Mouse (Mus musculus): ENCODE data around the gene Odf3l2.

Gene Odf3l2

GRCm38 (mm10) chr10:79625398-79625797 is 20.1 kb downstream of the Odf3l2 start:
- DNase-seq: peak; percentile 70 to 78

- DNase-seq: peak; percentile 71 to 77
Observed at GRCm38 (mm10) chr10:79623950-79624349, 21.6 kb downstream of the Odf3l2 start.

DNA sequence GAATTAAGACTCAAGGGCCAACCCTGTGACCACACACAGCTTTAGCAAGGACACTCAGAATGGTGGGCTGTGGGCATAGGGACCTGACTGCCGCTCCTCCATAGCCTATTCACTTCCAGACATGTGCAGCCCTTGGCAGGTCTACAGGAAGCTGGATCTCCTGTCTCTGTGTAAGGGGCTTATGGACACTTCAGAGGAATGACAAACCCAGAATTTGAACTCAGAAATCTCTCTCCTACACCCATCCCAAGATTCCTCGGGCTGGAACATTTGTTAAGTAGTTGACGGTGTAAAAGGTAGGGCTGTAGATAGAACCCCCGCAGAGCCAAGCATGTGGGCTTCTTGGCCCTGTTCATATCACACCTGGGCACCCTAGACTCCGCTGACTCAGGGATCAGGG is 29.2 kb downstream of the Odf3l2 start:
- DNase-seq: peak; percentile 58 to 62

- peak; percentile 92 to 97 for DNase-seq
Observed at GRCm38 (mm10) chr10:79615860-79616259, 29.7 kb downstream of the Odf3l2 start.

DNA sequence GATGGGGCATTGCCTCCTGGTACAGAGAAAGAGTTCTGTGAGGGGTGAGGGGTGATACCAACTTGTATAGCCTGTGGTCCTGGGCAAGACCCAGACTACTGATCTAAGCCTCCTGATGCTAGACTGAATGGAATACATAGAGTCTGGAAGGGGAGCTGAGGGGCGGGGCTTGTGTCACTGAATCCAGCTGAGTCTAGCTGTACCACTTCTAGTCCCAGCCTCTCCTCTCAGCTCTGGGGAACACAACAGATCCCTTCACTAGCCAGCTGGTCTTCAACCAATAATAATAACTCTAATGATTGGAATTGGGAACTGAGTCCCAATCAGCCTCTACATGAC is 31.3 kb downstream of the Odf3l2 start:
- no peak for DNase-seq

DNA sequence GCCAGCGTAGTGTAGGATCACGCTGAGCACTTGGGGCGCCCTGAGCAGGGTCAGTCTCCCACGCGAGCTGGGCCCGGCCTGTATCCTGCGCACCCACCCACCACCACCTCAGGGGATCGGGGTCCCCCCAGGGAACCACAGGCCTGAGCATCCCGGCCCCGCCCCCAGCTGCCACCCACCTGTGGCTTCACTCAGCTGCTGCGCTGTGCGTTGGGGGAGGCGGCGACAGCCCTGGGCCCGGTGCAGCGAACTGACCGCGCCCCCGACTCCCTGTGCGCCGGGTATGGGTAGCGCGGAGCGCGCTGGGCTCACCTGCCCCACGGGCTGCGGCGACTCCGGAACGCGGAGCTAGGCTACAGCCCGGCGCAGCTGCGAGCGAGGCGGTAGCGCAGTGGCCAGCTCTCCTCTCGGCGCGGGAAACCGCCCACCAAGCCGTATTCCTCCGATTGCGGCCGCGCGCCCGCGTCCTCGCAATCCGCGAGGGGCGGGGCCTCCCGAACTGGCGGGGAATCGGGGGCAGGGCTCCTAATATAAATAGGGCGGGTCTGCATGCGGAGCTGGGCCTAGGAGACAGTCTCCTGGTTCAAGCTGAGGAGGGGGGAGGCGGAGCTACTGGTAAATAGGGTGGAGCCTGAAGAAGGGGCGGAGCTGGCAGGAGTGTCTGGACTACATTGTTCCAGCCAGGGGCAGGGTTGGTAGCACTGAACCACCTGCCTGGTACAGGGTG is 31.8 kb downstream of the Odf3l2 start, which contains the start of gene C2cd4c:
TSS of gene C2cd4c (minus strand) at position 448 of the 727 bp plus-strand sequence.
- DNase-seq: peak; percentile 86 to 89

DNA sequence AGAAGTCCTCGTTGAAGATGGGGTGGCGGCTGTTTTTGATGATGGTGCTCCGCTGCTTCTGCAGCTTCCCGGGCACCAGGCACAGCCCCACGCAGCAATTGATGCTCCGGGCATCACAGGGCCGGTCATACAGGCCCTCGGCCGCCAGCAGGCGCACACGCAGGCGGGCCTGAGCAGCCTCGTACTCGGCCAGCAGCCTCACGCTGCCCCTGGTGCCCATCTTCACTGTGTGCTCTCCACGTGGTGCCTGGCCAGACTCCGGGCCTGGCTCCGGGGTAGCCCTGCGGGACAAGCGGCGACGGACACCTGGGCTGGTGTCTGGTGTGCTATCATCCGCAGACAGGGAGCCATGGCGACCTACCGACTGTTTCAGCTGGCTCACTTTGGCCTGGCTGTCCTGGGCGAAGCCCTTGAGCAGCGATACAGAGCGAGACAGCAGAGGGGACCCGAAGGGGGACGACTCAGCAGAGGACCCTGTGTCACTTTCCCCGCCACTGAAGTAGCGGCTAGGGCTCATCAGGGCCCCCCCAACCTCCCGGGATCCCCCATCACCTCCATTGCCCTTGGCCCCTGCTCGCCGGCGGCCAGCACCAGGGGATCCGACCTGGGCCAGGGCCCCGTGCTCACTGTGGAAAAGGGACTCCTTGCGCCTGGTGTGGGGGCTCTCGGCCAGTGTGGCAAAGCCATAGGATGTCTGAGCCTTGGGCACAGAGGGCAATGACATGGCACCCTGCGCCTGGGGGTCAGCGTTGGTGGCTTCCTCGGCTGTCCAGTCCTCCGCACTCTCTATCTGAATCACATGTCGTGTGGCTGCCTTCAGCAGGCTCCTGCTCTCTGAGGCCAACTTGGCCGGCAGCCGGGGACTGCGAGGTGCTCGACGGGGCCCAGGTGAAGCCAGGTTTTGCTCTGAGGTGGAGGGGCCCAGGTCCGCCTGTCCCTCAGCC is 33.1 kb downstream of the Odf3l2 start:
- DNase-seq: peak; percentile 72 to 73

DNA sequence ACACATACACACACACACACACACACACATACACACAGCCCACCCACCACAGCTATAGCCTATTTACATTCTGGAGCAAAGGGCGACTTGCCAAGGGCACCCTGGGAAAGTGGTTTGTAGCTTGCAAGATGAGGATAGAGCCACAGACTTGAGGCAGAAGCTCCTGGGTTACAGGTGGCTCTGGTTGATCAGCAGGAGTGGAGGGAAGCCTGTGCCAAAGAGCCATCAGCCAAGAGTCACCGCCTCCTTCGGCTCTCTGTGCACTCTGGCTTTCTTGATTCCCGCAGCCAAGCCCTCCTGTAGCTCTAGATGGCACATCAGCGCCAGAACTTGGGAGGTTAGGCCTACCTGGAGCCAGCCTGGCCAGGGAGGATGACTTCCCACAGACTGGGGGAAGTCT is 34.2 kb downstream of the Odf3l2 start:
- DNase-seq: peak; percentile 67 to 71

- DNase-seq: peak in 1 of 2 experiments; percentile 6
Observed at GRCm38 (mm10) chr10:79609276-79609675, 36.3 kb downstream of the Odf3l2 start.

GRCm38 (mm10) chr10:79607892-79608291 is 37.6 kb downstream of the Odf3l2 start:
- DNase-seq: peak; percentile 21

DNA sequence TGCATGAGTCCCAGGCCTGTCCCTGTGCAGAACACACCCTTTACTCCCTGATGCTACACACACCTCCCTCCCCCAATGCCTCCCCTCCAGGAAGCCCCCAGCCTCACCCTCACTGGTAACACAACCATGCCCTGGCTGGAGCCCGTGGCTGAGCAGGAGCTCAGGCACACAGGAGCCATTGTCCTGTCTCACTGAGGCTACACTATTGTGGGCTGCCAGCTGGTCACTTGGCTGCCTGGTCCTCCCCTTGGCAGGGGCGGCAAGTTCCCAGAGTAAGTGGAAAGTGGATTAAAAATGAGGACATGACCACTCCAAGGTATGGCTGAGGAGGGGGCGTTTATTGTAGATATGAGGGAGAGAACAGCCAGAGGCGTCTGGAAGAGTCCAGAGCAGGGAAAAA is 39.0 kb downstream of the Odf3l2 start:
- DNase-seq: peak; percentile 76 to 86

DNA sequence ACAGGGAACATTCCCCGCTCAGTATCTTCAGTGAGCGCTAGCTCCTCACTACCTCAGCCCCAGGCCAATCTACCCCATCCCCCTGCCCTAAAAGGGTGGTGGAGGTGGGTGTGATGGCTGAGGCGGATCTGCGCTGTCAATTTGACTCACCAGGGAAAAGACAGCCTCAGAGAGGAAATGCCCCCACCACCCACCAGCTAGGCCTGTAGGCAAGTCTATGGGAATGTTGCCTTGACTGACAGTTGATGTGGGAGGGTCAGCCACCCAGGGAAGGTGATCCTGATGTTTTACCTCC is 47.7 kb downstream of the Odf3l2 start:
- no peak for DNase-seq

- DNase-seq: peak in 1 of 2 experiments; percentile 56
Observed at GRCm38 (mm10) chr10:79597051-79597935, 48.2 kb downstream of the Odf3l2 start.

DNA sequence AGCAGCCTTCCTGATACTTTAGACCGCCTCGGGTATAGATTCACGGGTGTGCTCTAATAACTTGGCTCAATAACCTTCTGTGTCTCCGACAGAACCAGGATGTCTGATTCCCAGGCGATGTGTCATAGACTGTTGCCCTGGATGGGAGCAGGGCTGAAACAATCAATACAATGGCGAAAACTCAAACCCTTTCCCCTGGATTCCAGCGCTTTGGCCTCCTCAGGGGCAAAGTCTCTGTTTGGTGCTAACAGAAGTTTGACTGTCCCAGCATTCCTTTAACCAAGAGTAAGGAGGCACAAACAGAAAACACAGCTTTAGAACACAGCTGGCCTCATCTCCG is 50.0 kb downstream of the Odf3l2 start:
- DNase-seq: no peak

DNA sequence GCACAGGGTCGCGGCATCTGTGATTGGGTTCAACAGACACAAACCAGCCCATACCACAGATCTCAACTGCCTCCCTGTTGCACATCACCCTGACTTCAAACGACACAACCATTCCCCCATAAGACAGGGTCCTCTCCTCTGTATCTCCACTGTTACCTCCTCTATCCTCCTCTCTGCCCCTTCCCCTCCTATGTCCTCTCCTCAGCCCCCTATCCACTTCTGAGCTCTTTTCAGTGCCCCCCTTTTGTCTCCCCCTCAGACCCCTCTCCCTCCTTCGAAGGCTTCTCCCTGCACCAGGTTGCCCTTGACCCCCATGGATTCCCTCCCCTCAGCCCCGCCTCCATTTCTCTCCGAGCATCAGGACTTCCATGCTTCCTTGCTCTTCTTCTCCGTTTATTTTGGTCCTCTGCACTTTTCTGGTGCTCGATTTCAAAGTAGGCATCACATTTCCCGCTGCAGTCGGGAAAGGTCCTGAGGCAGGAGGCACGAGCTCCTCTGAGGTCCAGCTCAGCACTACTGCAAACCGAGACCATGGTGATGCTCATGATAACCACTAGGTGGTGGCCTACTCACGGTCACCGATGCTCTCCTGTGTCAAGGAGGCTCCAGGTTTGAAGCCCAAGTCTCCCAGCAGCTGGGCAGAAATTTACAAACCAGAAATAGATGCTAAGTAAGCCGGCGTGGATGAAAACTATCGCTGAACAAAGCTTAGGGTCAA is 50.5 kb downstream of the Odf3l2 start:
- peak; percentile 83 to 87 for DNase-seq

- no peak for DNase-seq
Observed at GRCm38 (mm10) chr10:79594111-79594510, 51.4 kb downstream of the Odf3l2 start.

DNA sequence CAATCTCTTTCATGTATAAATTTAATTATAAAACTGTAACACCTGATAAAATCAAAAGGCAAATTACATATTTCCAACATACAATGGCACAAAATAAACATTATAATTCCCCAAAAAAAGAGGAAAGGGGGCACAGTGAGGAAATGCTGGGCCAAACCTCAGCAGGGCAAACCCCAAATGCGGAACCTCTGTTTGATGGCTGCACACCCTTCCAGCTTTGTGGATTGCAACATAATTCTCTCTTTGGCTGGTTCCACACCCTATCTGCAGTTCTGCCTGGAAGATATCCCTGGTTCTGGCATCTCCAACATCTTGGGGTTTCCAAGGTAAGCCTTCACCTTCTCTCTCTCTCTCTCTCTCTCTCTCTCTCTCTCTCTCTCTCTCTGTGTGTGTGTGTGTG is 54.8 kb downstream of the Odf3l2 start:
- DNase-seq: no peak
